Comparison of ENCODE assay signal across 21 mouse cellular contexts in genomic region chr3:80610414-80610813, GRCm38 (mm10).
"Had no signal": no experiment of that assay in that cellular context is flagged by ENCODE, and none has a peak within 500 bp of the region (broad histone marks: within the 10 kb centered on the region; RNA-seq: fewer than 3 reads in every experiment).

No protein-coding gene starts in this region.

- H3K9ac ChIP-seq: intestine, embryonic 15.5 days; kidney, embryonic 15.5 days; limb, embryonic 12.5 days; limb, embryonic 15.5 days; liver, embryonic 14.5 days; liver, postnatal 0 days; lung, embryonic 14.5 days; midbrain, embryonic 12.5 days; stomach, embryonic 15.5 days had no signal

- H3K4me2 ChIP-seq: intestine, embryonic 15.5 days; kidney, embryonic 15.5 days; limb, embryonic 12.5 days; limb, embryonic 15.5 days; liver, embryonic 11.5 days; lung, embryonic 14.5 days; midbrain, embryonic 12.5 days; stomach, embryonic 15.5 days had no signal

- H3K36me3 ChIP-seq: intestine, embryonic 15.5 days; kidney, embryonic 15.5 days; limb, embryonic 12.5 days; limb, embryonic 15.5 days; midbrain, embryonic 12.5 days; stomach, embryonic 15.5 days had no signal

- H3K9me3 ChIP-seq: intestine, embryonic 15.5 days; kidney, embryonic 15.5 days; limb, embryonic 12.5 days; limb, embryonic 15.5 days; midbrain, embryonic 12.5 days; stomach, embryonic 15.5 days had no signal

- H3K4me3 ChIP-seq: intestine, embryonic 15.5 days; kidney, embryonic 15.5 days; limb, embryonic 12.5 days; limb, embryonic 15.5 days; midbrain, embryonic 12.5 days; stomach, embryonic 15.5 days had no signal

- DNase-seq: kidney, adult 11 months; kidney, adult 8-10 months; kidney, postnatal 10 days; kidney, postnatal 36 days; left cerebral cortex, postnatal 4 days; liver, postnatal 0 days; lung, embryonic 14.5 days; right cerebral cortex, postnatal 14 days; spleen, adult 18-20 months; thymus, adult 18-20 months; thymus, postnatal 4 days had no signal

- H3K4me1 ChIP-seq: intestine, embryonic 15.5 days; kidney, embryonic 15.5 days; limb, embryonic 12.5 days; limb, embryonic 15.5 days; stomach, embryonic 15.5 days had no signal

- H3K27me3 ChIP-seq: intestine, embryonic 15.5 days; kidney, embryonic 15.5 days; limb, embryonic 12.5 days; limb, embryonic 15.5 days; midbrain, embryonic 12.5 days; stomach, embryonic 15.5 days had no signal

- ATAC-seq: intestine, embryonic 15.5 days; liver, postnatal 0 days; lung, postnatal 0 days had no signal

- H3K27ac ChIP-seq: intestine, embryonic 15.5 days; kidney, embryonic 15.5 days; limb, embryonic 12.5 days; limb, embryonic 15.5 days; liver, embryonic 14.5 days; macrophage; midbrain, embryonic 12.5 days; stomach, embryonic 15.5 days had no signal
